Mouse (Mus musculus) CH12.LX (cell line): ENCODE results near the gene Rpl12.

Source experiments
- CHD1 ChIP-seq: IDR thresholded peaks from 2 replicates; pipeline ENCODE4 v1.6.1; 2012; ENCODE audit warnings: low read depth, low read length, improper control_type of control experiment, inconsistent platforms
- CTCF ChIP-seq, 2 experiments: IDR thresholded peaks in 1 of 2; conservative IDR thresholded peaks in 1 of 2; 2 replicates each; pipeline ENCODE4 v1.5.1; 2011 to 2012; ENCODE audit warnings: low read depth in 2 of 2, low read length in 2 of 2, improper control_type of control experiment in 1 of 2, inconsistent platforms in 1 of 2, mild to moderate bottlenecking in 1 of 2, moderate library complexity in 1 of 2
- EP300 ChIP-seq: IDR thresholded peaks from 2 replicates; pipeline ENCODE4 v1.6.1; 2011; ENCODE audit warnings: low read length, improper control_type of control experiment
- IRF4 ChIP-seq: IDR thresholded peaks from 2 replicates; pipeline ENCODE4 v1.6.1; 2014; ENCODE audit warnings: low read depth, mild to moderate bottlenecking, inconsistent platforms, low read length, improper control_type of control experiment
- POLR2A ChIP-seq: IDR thresholded peaks from 2 replicates; pipeline ENCODE4 v1.6.1; 2011; ENCODE audit warnings: low read depth, mild to moderate bottlenecking, improper control_type of control experiment, low read length
- USF1 ChIP-seq: IDR thresholded peaks from 2 replicates; pipeline ENCODE4 v1.6.1; 2014; ENCODE audit warnings: low read depth, mild to moderate bottlenecking, inconsistent platforms, low read length, improper control_type of control experiment
- ZNF384 ChIP-seq: IDR thresholded peaks from 2 replicates; pipeline ENCODE4 v1.6.1; 2012; ENCODE audit warnings: low read depth, low read length, improper control_type of control experiment, inconsistent platforms

DNA sequence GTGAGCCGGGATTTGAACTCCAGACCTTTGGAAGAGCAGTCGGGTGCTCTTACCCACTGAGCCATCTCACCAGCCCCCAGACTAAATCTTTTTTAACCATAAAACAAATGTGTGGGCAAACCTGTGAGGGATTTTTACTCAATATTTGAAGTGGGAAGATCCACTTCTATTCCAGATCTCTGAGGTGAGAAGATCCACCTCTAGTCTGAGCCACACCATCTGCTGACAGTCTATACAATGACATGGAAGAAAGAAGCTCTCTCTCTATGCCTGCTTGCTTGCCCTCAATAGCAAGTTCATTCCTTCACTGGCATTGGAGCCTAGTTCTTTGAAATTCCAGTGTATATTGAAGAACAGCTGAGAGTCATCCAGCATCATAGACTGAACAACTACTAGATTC, 38.4 kb downstream of the Rpl12 start:
- TF ChIP-seq POLR2A (no peak), CTCF (conservative IDR thresholded peaks at IDR 0.05 in 1 of 2, IDR thresholded peaks at IDR 0.05 in 1 of 2; ENCODE audit: low read depth in 2 of 2, low read length in 2 of 2) (no peak), USF1 (no peak), ZNF384 (no peak), IRF4 (no peak), EP300 (no peak), CHD1 (no peak)
